Mouse (Mus musculus) hindbrain, embryonic 14.5 days (tissue): Measurements from ENCODE around the gene Ghdc. TPM values are rescaled to one million over a fixed set of nuclear protein-coding genes. Genes with fewer than 3 reads are reported as not detected.
"Not testable (repeated sequence)": the region's sequence is repeated elsewhere in the genome, so short reads cannot be mapped to it uniquely, and the experiment has no call there.

Source experiments
- ATAC-seq: fragments of 200-750 bp; cut with Nextera tagmentation; 2 replicates; pipeline ENCODE4 v1.8.0; 2017; ENCODE audit warnings: moderate number of reproducible peaks, mild to moderate bottlenecking, moderate TSS enrichment, moderate library complexity; ENCODE audit not compliant: low FRiP score
- DNase-seq: peaks from one replicate; pipeline ENCODE4 v3.0.0-alpha.2; 2015; ENCODE audit warnings: low spot score
- H3K27ac ChIP-seq: fragments of 300-500 bp; sonication (generic); 2 replicates; pipeline ENCODE4 v1.5.1; 2014; ENCODE audit warnings: mild to moderate bottlenecking, moderate library complexity
- H3K27me3 ChIP-seq: fragments of 300-500 bp; sonication (generic); 2 replicates; pipeline ENCODE4 v1.6.1; 2014; ENCODE audit warnings: mild to moderate bottlenecking, low read length, mixed read lengths; ENCODE audit not compliant: control insufficient read depth, insufficient read depth
- H3K36me3 ChIP-seq: fragments of 300-500 bp; sonication (generic); replicated peaks from 2 replicates; pipeline ENCODE4 v1.6.1; 2014; ENCODE audit not compliant: control insufficient read depth, insufficient read depth
- H3K4me1 ChIP-seq: fragments of 300-500 bp; sonication (generic); replicated peaks from 2 replicates; pipeline ENCODE4 v1.6.1; 2014; ENCODE audit warnings: antibody characterized with exemption, low read length, mixed read lengths; ENCODE audit not compliant: control insufficient read depth, insufficient read depth
- H3K4me2 ChIP-seq: fragments of 300-500 bp; sonication (generic); replicated peaks from 2 replicates; pipeline ENCODE4 v1.6.1; 2014; ENCODE audit warnings: mild to moderate bottlenecking, moderate library complexity
- H3K4me3 ChIP-seq: fragments of 300-500 bp; sonication (generic); replicated peaks from 2 replicates; pipeline ENCODE4 v1.5.1; 2014; ENCODE audit warnings: mild to moderate bottlenecking, low read length
- H3K9ac ChIP-seq: fragments of 300-500 bp; sonication (generic); 2 replicates; pipeline ENCODE4 v1.6.1; 2014
- H3K9me3 ChIP-seq: fragments of 300-500 bp; sonication (generic); 2 replicates; pipeline ENCODE4 v1.6.1; 2016; ENCODE audit warnings: low read length; ENCODE audit not compliant: control insufficient read depth
- WGBS: fragments of 180-500 bp; shearing (Covaris S2); extraction: QIAGEN DNeasy Blood & Tissue Kit; methylation state at CpG from one replicate; pipeline ENCODE4 v1.1.7; 2014; 5-methylcytosine and 5-hydroxymethylcytosine counted together
- polyA plus RNA-seq: library from polyadenylated mRNA; unstranded; fragments of >200 nt; fragmentation: Nextera tagmentation; extraction: Ambion mirVana; gene quantifications from 2 replicates; pipeline ENCODE4 v1.2.1, GENCODE M21; 2014

Gene Ghdc
- polyA plus RNA-seq, 1 experiment from 2014 or later: 4.4 TPM

DNA sequence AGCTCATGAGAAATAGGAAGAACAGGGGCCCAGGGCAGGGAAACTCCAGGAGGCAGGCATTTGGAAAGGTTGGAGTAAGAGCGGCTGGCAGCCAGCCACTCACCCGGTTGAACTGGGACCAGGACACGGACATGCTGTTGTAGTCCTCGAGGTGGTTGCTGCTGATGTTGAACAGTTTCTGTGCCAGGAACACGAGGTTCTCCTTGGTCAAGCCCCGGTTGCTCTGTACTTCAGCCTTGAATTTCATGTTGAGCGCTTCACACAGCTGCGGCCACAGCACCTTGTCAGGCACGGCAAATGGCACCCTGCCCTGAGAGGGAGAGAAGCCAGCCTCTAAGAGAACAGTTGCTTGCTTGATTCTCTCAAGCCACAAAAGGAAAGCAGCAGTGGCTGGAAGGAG lies 19.9 kb upstream of the Ghdc start:
- H3K9ac ChIP-seq, H3K4me1 ChIP-seq, H3K4me2 ChIP-seq, H3K27me3 ChIP-seq, DNase-seq, H3K4me3 ChIP-seq, ATAC-seq, H3K9me3 ChIP-seq, H3K27ac ChIP-seq: not testable (repeated sequence)
- peaks cover 56% of the 10 kb centered on the region for H3K36me3 ChIP-seq
- WGBS: 82% methylated on average over 9 of the region's 9 CpGs

- Histone ChIP-seq H3K36me3 (peaks cover 51% of the 10 kb centered on the region), H3K4me1 (no peaks in the 10 kb centered on the region), H3K9ac (no peak overlapping the region), H3K4me3 (no peak overlapping the region), H3K9me3 (no peaks in the 10 kb centered on the region), H3K4me2 (no peak overlapping the region), H3K27ac (no peak overlapping the region), H3K27me3 (no peaks in the 10 kb centered on the region)
- ATAC-seq (no peak), DNase-seq (no peak)
- WGBS: 75% methylated on average over 3 of the region's 3 CpGs
Measured at GRCm38 (mm10) chr11:100789702-100790101, 18.9 kb upstream of the Ghdc start.

DNA sequence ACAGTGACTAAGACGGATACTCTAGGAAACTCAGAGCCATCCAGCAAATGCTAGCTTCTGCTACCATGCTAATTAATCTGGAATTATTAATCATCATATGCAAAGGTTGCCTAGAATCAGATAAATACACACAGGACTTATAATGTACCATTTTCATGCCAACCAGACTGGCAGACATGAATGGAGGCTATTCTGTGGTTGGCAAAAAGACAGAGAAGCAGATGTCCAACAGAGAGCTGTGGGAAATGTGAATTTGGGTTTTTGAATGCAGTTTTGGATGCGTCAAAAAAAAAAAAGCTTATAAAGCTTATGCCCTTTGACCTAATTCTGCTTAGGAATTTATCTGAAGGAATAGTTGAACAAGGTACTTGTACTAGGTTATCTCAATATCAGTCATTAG lies 15.0 kb upstream of the Ghdc start:
- H3K9me3 ChIP-seq: no peaks in the 10 kb centered on the region
- DNase-seq: no peak
- no peaks in the 10 kb centered on the region for H3K27me3 ChIP-seq
- ATAC-seq: no peak
- no peak overlapping the region for H3K9ac ChIP-seq
- WGBS: 86% methylated on average over 2 of the region's 2 CpGs
- H3K4me2 ChIP-seq: no peak overlapping the region
- no peak overlapping the region for H3K4me3 ChIP-seq
- H3K36me3 ChIP-seq: peaks cover 70% of the 10 kb centered on the region
- no peaks in the 10 kb centered on the region for H3K4me1 ChIP-seq
- H3K27ac ChIP-seq: no peak overlapping the region

GRCm38 (mm10) chr11:100784286-100784685 lies 13.5 kb upstream of the Ghdc start:
- H3K36me3 ChIP-seq: peaks cover 58% of the 10 kb centered on the region
- WGBS: 83% methylated on average over 8 of the region's 8 CpGs
- H3K27me3 ChIP-seq: no peaks in the 10 kb centered on the region
- no peaks in the 10 kb centered on the region for H3K4me1 ChIP-seq
- ATAC-seq: no peak
- H3K9me3 ChIP-seq: no peaks in the 10 kb centered on the region
- H3K27ac ChIP-seq: no peak overlapping the region
- no peak overlapping the region for H3K4me3 ChIP-seq
- H3K4me2 ChIP-seq: no peak overlapping the region
- H3K9ac ChIP-seq: no peak overlapping the region
- no peak for DNase-seq

- no peak for DNase-seq
- 92% methylated on average over 13 of the region's 13 CpGs for WGBS
- peaks cover 50% of the 10 kb centered on the region for H3K36me3 ChIP-seq
Measured at GRCm38 (mm10) chr11:100782568-100782967, 11.8 kb upstream of the Ghdc start.

GRCm38 (mm10) chr11:100781763-100782475 lies 11.2 kb upstream of the Ghdc start:
- WGBS: 94% methylated on average over 15 of the region's 15 CpGs
- DNase-seq: no peak

More at GRCm38 (mm10) chr11:100782568-100782967, 11.8 kb upstream of the Ghdc start:
- Histone ChIP-seq H3K27me3 (no peaks in the 10 kb centered on the region), H3K9ac (no peak overlapping the region), H3K9me3 (no peaks in the 10 kb centered on the region), H3K4me3 (no peak overlapping the region), H3K4me1 (no peaks in the 10 kb centered on the region), H3K27ac (no peak overlapping the region), H3K4me2 (no peak overlapping the region)
- no peak for ATAC-seq

GRCm38 (mm10) chr11:100780247-100780646 lies 9.5 kb upstream of the Ghdc start:
- no peaks in the 10 kb centered on the region for H3K4me1 ChIP-seq
- H3K4me2 ChIP-seq: no peak overlapping the region
- H3K4me3 ChIP-seq: no peak overlapping the region
- ATAC-seq (no peak), DNase-seq (no peak)
- no peaks in the 10 kb centered on the region for H3K9me3 ChIP-seq
- no peak overlapping the region for H3K27ac ChIP-seq
- H3K36me3 ChIP-seq: peaks cover 40% of the 10 kb centered on the region
- 86% methylated on average over 8 of the region's 8 CpGs for WGBS
- no peak overlapping the region for H3K9ac ChIP-seq
- H3K27me3 ChIP-seq: no peaks in the 10 kb centered on the region

More at GRCm38 (mm10) chr11:100781763-100782475, 11.2 kb upstream of the Ghdc start:
- no peaks in the 10 kb centered on the region for H3K9me3 ChIP-seq
- peaks cover 43% of the 10 kb centered on the region for H3K36me3 ChIP-seq
- no peak overlapping the region for H3K4me2 ChIP-seq
- H3K27me3 ChIP-seq: no peaks in the 10 kb centered on the region
- no peaks in the 10 kb centered on the region for H3K4me1 ChIP-seq
- ATAC-seq: no peak
- no peak overlapping the region for H3K9ac ChIP-seq
- no peak overlapping the region for H3K27ac ChIP-seq
- H3K4me3 ChIP-seq: no peak overlapping the region

GRCm38 (mm10) chr11:100778069-100778468 lies 7.3 kb upstream of the Ghdc start:
- peaks cover 21% of the 10 kb centered on the region for H3K36me3 ChIP-seq
- no peak overlapping the region for H3K9ac ChIP-seq
- no peaks in the 10 kb centered on the region for H3K4me1 ChIP-seq
- H3K27ac ChIP-seq: no peak overlapping the region
- DNase-seq (no peak), ATAC-seq (no peak)
- WGBS: 79% methylated on average over 3 of the region's 3 CpGs
- no peak overlapping the region for H3K4me3 ChIP-seq
- H3K9me3 ChIP-seq: no peaks in the 10 kb centered on the region
- H3K4me2 ChIP-seq: no peak overlapping the region
- no peaks in the 10 kb centered on the region for H3K27me3 ChIP-seq

GRCm38 (mm10) chr11:100775921-100776320 lies 5.2 kb upstream of the Ghdc start:
- DNase-seq: no peak
- ATAC-seq: no peak
- Histone ChIP-seq H3K36me3 (peaks cover 7% of the 10 kb centered on the region; the same call in 1 of the 2 replicates), H3K9ac (no peak overlapping the region), H3K4me3 (no peak overlapping the region), H3K9me3 (no peaks in the 10 kb centered on the region), H3K27ac (no peak overlapping the region), H3K27me3 (no peaks in the 10 kb centered on the region), H3K4me2 (no peak overlapping the region), H3K4me1 (no peaks in the 10 kb centered on the region)
- WGBS: 87% methylated on average over 10 of the region's 10 CpGs
